Mouse (Mus musculus) common myeloid progenitor, adult 5-6 weeks (primary cell): ENCODE results near the gene Cd302. TPM values are rescaled to one million over a fixed set of nuclear protein-coding genes. Genes with fewer than 3 reads are reported as not detected.

Source experiments
- ATAC-seq: replicated peaks from 2 replicates; pipeline ENCODE4 v1.8.0; 2016; ENCODE audit warnings: low read depth, mild to moderate bottlenecking, moderate TSS enrichment, inconsistent platforms; ENCODE audit not compliant: poor library complexity, severe bottlenecking
- total RNA-seq: library from RNA; stranded (forward); fragments of 200-1000, 187-1606 nt; gene quantifications from 2 replicates; pipeline ENCODE4 v1.2.3, GENCODE M21; 2017

Cd302 gene
- 2.9 and 8.8 TPM in 2 replicates for total RNA-seq

DNA sequence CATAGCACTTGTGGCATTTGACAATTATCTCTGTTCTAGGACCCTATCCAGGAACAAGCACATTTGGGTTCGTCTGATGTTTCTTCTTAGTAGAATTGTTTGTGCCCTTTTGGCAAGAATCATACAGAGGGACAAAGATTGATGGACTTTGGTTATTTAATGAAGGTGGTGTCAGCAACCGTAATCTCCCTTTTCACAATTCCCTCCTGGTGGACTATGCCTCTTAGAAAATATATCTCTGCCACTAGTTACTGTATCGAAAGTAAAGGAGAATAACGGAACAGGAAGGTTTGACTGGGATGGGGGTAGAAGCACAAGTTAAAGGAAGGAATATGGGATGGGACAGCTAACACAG, at the start of gene Cd302:
Cd302 (minus strand) TSS at position 22 of the 355 bp plus-strand sequence.
- 0 out of 2 replicates have a peak, but pooled peaks have one; percentile 0 for ATAC-seq

DNA sequence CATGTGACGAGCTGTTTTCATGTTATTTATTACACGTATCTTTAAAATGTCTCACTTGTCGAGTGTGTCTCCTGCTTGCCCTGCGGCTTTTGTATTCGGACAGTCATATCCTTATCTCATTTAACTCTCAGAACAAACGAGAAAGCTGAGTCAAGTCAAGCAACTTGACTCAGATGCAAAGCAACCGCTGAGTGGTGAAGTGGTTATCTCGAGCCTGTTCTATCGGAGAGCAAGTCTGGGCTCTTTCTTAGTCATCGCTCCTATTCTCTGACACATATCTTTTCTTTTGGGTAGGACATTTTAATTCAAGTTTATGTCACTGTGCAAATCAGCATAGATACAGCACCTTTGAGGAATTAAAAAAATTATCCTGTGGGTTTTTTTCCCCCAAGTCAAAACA, 44.4 kb upstream of the Cd302 start:
- no peak for ATAC-seq

DNA sequence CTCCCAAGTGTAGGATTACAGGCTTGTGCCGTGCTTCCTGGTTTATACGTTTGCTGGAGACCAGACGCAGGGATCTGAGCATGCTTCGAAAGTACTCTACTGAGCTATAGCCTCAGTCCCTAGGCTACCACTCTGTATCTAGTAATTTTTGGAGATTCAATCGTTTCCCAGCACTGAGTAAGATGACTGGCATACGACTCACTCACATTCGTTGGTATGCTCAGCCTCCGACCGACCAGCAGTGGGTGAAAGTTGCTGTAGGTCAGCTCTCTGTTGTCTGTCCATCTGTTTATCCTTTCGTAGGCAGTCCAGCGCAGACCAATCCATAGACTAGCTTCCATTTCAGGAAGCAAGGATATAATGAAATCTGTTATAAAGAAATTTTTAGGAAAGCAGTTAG, 43.3 kb upstream of the Cd302 start:
- no peak for ATAC-seq

DNA sequence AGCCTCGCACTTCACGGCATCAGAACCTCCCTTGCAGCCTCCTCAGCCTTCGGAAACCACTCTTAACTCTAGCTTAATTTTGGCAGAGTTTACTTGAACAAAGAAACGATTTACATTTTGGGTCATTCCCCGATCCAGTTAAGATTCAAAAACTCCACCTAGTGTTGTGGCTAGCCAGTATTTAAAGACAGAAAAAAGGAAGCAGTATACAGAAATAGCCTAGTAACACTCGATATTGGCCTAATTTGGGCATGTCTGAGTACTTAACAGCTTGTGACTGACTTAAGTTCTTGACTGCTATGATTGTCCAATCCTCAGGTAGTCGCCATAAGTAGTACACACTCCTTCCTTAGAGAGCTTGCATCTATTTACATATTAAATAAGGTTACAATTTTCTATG, 42.7 kb upstream of the Cd302 start:
- no peak for ATAC-seq

DNA sequence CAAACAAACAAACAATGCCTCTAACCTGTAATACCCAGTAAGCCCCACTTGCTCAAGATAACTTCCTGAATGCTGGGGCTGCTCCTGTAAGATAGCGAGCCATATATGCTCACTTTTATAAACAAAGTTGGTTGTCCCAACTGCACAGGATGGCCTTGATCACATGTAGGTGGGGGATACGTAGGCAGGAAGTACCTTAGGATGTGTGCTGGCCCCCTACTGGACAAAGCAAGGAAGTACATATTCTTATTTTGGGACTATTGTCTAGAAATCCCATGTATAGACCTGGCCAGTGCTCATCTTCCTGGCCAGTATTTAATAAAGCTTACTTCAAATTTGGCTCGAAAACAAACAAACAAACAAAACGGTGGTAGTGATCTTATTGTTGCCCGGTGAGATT, 39.1 kb upstream of the Cd302 start:
- peak; percentile 84 for ATAC-seq

DNA sequence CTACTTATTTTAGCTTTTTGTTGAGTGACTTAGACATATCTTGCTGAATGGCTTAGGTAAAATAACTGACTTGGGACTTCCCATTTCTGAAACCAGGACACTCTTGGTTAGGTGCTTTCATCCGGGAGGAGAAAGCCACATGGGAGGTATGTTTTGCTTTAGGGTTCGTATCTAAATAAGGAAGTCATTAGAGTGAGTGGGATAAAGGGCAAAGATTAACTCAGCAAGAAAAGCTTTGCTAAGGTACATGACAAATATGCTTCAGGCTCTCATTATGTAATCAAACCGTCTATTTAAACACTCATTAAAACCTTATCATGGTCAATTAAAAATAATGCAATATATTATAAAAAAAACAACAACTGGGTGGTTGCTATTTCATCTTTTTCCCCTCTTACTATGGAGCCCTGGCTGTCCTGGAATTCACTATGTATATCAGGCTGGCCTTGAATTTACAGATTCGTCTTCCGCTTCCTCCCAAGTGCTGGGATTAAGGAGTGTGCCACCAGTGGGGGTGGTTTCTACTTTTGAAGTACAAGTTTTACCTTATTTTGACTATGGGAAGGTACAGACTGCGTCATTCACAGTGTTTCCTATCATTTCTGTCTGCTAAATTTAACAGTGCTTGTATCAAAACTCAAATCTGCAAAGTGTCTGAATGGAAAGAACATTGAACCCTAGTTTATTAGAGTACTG, 37.9 kb upstream of the Cd302 start:
- no peak for ATAC-seq

DNA sequence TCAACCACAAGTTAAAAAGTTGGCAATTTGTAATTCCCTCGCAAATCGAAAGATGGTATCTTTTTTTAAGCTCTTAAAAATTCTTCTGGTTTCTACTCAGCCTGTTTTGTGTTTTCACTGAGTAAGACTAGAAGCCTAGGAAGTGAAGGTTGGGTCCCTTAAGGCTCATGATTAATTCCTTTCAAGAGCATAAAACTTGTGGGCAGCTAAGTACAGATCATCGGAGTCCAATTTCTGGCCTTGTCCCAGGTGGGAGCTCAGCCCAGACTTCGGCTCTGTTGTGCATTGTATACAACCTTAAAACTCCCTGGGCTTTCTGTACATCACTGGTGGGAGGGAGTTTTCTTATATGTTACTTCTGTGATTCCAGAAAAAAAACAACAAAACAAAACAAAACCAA, 19.5 kb upstream of the Cd302 start:
- no peak for ATAC-seq

DNA sequence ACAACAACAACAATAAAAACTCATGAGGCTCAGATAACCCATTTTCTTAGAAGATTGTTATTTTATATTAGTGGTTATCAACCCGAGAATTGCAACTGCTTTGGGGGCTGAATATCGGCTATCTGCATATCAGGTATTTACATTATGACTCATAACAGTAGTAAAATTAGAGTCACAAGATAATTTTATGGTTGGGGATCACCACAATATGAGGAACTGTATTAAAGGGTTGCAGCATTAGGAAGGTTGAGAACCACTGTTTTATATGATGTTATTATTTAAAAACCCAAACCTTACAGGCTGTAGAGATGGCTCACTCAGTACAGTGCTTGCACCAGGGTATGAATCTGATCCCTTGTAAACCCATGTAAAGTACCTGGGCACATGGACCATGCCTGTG, 15.0 kb upstream of the Cd302 start:
- no peak for ATAC-seq

DNA sequence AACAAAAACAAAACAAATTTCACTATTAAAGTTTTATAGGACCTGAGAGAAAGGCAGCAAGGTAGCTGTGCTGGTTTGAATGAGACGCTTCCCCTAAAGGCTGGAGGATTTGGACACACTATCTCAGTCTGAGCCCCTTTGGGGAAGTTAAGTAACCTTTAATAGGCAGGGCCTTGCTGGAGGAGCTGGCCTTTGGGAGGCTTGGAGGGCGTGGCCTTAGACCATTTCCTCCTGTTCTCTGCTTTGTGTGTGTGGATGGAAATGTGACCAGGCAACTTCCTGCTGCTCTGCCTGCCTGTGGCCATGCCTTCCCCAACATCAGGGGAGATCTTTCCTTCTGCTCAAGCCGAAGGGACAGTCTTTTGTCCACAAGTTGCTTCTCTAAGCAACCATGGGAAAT, 14.0 kb upstream of the Cd302 start:
- peak; percentile 54; the same call in 1 of the 2 replicates for ATAC-seq

DNA sequence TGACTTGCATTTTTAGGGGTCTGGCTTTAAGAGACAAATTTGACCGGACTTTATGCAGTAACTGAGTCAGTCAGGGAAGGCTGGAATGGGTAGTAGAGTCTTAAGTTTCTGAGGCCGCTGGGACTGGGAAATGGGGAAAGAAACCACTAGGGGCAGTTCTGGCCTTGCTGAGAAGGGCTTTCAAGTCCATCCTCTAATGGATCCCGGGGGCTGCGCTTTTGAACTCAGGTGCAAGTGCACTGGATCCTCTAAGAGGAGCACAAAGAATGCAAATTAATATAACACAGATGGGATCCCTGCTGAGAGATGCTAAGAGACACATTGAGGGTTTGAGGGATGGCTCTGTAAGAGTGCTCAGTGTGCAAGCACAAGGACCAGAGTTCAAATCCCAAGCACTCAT, 7.1 kb upstream of the Cd302 start:
- ATAC-seq, result no peak

DNA sequence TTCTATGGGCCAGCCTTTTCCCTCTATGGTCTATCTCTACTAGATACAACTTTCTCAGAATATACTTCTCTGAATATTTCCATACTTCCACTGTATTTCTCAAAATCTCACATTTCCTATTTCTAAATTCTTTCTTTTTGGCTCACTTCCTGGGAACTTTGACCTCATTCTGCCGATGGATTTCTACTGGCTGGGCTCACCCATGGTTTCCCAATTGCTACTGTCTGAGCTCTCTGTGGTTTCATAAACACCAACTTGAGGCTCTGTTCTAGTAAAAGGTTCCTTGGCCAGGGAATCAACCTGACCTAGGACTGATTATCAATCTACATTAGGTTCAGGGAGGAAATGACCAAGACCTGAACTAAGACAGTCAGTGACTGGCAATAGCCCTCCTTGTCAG, 5.2 kb upstream of the Cd302 start:
- no peak for ATAC-seq

DNA sequence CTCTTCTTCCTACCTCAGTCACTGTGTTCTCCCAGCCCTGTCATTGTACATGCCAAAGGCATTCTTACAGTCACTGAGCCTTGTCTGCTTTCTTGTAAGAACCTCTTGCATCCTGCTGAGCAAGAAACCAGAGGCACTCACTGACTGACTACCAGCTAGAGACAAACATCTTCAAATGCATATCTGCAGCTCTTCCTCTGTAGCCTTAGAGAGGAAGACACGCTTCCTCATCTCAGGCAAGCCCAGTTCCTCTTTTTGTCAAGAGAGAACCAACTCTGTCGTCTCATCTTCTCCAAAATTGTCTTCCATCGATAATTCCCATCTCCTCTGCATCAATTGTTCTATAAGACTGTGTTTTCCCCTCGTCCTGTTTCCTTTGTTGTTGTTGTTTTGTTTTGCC, 4.3 kb upstream of the Cd302 start:
- ATAC-seq, result peak; percentile 73

DNA sequence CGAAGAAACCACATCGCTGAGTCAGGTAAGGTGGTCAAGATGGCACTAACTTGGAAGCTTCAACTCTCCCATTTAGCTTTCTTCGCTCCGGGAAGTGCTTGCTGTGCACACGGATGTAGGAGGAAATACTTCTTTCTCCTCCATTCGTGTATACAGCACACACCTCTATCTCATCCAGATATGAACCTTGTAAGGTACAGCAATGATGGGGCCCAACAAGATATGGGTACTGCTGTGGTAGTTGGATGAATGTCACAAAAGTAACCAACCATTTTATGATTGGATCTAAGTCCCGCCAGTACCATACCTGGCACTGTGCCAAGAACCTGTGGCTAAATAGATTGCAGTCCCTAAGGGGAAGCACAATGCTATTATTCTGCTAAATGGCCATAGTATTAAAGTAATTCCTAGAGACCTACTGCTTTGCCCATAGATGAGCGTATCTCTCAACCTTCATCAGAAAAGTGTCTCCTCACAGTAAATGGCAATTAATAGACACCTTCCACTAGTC, 874 bp upstream of the Cd302 start:
- ATAC-seq, result no peak

DNA sequence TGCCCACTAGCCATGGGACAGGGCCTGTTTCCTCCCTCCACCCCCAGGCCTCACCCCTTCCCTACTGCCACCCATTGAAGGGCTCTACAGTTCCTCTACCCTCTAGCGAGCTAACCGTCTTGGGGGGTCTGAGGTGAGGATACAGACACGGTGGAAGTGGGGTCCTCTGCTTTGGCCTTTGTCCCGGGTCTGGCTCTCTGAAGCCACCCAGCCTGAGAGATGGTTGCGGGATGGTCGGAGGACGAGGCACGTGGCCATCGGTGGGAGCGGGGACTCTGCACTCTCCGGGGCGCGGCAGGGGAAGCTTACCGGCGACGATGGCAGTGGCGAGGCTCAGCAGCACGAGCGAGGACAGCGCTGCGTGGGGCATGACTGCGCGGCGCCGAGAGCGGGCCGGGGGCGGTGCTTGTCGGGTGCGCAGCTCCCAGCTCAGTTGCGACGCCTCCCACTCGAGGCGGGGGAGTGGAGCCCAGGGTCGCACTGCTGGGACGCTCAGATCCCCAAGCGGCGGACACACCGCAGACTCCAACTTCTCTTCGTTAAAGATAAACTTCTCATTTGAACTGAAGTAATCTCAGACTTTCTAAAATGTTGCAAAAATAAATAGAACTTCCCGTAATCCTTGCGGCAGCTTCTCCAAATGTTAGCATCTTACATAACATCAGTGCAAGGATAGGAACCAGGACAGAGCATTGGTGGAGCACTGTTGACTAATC, 379 bp downstream of the Cd302 start:
- peak; percentile 60 for ATAC-seq

DNA sequence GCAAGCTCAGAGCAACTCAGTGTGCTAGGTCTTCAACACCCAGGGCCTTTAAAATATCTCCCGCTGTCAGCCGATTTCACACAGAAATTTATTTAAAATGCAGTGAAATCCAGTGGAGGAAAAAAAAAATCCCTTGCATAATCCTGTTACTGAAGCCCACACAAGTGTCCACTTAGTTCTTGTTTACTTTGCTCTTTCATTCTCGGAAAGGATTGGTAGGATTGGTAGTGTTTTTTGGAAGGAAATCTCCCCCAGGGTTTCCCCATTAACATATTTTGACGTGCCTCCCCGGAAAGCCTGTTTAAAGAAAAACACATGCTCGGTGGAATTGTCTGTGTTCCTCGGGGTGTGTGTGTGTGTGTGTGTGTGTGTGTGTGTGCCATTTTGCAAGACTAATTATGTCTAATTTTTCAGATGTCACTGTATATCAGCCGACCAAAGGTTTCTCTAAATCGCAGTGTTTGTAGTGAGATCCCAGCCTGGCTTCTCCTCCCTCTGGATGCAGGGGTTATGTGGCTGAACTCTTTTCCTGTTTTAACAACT, 1.0 kb downstream of the Cd302 start:
- ATAC-seq, result no peak

DNA sequence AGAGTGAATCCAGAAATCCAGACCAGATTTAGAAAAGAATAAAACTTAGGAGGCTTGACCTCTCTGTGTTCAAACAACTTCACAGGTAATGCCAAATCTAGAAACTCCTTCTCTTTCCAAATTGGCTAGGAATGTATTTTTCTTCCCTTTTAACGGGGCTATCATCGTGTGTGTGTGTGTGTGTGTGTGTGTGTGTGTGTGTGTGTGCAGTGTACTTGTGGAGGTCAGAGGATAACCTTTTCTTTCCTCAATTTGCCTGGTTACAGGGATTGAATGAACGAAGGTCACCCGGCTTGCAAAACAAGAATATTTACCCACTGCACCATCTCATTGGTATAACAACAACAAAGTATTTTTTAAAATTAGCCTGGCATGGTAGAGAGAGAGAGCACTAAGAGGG, 1.7 kb downstream of the Cd302 start:
- no peak for ATAC-seq

DNA sequence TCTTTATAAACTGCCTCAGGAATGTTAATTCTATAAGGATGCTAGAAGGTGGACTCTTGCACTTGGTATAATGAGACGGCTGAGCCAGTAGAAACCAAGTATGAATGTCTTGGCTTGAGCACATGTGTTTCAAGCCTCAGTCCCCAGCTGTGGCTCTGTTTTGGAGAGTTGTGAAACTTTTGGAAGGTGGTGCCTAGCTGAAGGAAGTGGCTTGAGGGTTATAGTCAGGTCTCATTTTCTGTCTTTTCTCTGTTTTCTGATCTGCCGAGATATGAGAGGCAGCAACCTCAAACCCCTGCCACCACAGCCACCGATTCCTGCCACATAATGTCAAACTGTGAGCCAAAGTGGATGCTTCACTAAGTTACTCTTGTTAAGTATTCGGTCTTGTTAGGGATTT, 5.7 kb downstream of the Cd302 start:
- ATAC-seq, result peak; percentile 83

DNA sequence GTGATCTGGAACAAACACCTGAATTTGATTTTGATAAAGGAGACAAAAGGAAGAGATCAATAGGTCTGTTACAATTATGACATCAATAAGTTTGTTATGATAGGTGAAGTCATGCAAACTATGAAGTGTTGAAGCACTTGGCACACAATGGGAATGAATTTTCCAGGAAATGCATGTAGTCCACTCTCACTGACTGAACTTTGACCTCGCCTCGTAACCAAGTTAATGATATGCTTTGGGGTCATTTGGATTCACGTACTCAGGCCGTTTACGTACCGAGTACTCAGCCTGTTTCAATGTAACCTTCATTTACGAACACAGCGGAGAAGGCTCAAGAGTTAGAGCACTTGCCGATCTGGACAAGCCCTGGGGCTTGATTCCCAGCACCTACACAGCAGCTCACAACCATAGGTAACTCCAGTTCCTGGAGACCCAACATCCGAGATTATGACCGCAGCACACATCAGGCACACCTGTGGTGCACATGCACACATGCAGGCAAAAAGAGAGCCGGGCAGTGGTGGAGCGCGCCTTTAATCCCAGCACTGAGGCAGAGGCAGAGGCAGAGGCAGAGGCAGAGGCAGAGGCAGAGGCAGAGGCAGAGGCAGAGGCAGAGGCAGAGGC, 14.3 kb downstream of the Cd302 start:
- no peak for ATAC-seq

DNA sequence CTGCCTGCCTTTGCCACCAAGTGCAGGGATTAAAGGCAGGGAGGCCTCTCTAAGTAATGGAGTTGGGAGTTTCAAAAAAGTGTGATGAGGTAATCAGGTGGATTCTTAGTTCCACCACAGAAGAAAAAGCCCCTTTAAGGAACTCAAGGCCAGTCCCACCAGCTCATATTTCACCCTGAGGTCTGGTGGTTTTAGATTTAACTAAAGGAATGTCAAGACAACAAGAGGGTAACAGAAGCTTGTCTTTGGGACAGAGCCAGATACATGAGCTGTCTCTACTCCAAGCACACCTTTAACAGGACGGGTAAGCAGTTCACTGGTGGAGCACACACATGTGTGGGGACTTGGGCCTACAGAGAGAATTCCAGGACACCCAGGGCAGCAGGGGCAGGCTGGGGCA, 16.7 kb downstream of the Cd302 start:
- no peak for ATAC-seq

DNA sequence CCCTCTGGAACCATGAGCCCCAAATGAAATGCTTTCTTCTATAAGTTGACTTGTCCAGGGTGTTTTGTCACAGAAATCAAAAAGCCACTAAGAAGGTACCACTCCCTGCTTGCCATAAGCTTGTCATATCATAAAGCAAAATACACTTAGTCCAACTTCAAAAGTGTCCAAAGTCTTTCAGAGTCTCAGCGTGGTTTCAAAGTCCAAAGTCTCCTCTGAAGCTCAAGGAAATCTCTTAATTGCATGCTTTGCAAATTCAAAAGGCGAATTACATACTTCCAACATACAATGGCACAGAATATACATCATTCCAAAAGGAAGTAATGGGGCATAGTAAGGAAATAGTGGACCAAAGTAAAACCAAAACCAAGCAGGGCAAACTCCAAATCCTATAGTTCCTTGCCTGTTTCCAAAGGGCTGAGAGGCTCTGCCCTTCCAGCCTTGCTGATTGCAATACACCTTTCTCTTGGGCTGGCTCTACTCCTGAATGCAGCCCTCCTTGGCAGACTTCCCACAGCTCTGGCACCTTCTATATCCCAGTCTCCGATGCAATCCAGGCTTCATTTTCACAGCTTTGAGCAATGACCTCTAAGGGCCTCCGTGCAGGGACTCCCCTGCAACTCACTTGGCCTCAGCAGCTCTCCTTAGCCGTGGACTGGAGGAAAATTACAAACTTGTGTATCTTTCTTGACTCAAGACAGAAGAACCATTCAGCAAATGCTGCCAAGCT, 23.5 kb downstream of the Cd302 start:
- no peak for ATAC-seq
